Mouse (Mus musculus): ENCODE measurements around the gene Socs4. TPM values are rescaled to one million over a fixed set of nuclear protein-coding genes. Genes with fewer than 3 reads are reported as not detected.
"Not testable (repeated sequence)": the region's sequence is repeated elsewhere in the genome, so short reads cannot be mapped to it uniquely, and the experiment has no call there.

Gene Socs4
- total RNA-seq, 2 experiments from 2014 or later = 11.1 TPM

- no peak for DNase-seq (ENCODE audit: extremely low spot score in 1 of 2, low spot score in 1 of 2)
Observed at GRCm38 (mm10) chr14:47285271-47285670, 8.5 kb downstream of the Socs4 start.

GRCm38 (mm10) chr14:47286215-47286614, 9.5 kb downstream of the Socs4 start:
- no peak for DNase-seq (ENCODE audit: extremely low spot score in 1 of 2, low spot score in 1 of 2)

- DNase-seq (ENCODE audit: extremely low spot score in 1 of 2, low spot score in 1 of 2) = no peak
Observed at GRCm38 (mm10) chr14:47287021-47287420, 10.3 kb downstream of the Socs4 start.

- DNase-seq (ENCODE audit: extremely low spot score in 1 of 2, low spot score in 1 of 2) = no peak
Observed at GRCm38 (mm10) chr14:47291772-47292171, 15.0 kb downstream of the Socs4 start.

GRCm38 (mm10) chr14:47294136-47294535, 17.4 kb downstream of the Socs4 start:
- DNase-seq (ENCODE audit: extremely low spot score in 1 of 2, low spot score in 1 of 2) = no peak

- DNase-seq (ENCODE audit: extremely low spot score in 1 of 2, low spot score in 1 of 2) = no peak
Observed at GRCm38 (mm10) chr14:47296232-47296631, 19.5 kb downstream of the Socs4 start.

- DNase-seq (ENCODE audit: extremely low spot score in 1 of 2, low spot score in 1 of 2) = peak; percentile 93 to 96
Observed at GRCm38 (mm10) chr14:47297785-47298407, 21.2 kb downstream of the Socs4 start, which contains the start of gene Mapk1ip1l. Gene Mapk1ip1l, plus strand, starts transcription at chr14:47298266.

GRCm38 (mm10) chr14:47298408-47298792, 21.7 kb downstream of the Socs4 start:
- DNase-seq (ENCODE audit: extremely low spot score in 1 of 2, low spot score in 1 of 2) = no peak

GRCm38 (mm10) chr14:47298819-47299261, 22.1 kb downstream of the Socs4 start:
- no peak for DNase-seq (ENCODE audit: extremely low spot score in 1 of 2, low spot score in 1 of 2)

GRCm38 (mm10) chr14:47302885-47303680, 26.4 kb downstream of the Socs4 start:
- no peak for DNase-seq (ENCODE audit: extremely low spot score in 1 of 2, low spot score in 1 of 2)

- no peak for DNase-seq (ENCODE audit: extremely low spot score in 1 of 2, low spot score in 1 of 2)
Observed at GRCm38 (mm10) chr14:47304814-47305405, 28.2 kb downstream of the Socs4 start.

GRCm38 (mm10) chr14:47305933-47306332, 29.2 kb downstream of the Socs4 start:
- DNase-seq (ENCODE audit: extremely low spot score in 1 of 2, low spot score in 1 of 2) = no peak

- no peak for DNase-seq (ENCODE audit: extremely low spot score in 1 of 2, low spot score in 1 of 2)
Observed at GRCm38 (mm10) chr14:47307669-47308068, 30.9 kb downstream of the Socs4 start.

- no peak for DNase-seq (ENCODE audit: extremely low spot score in 1 of 2, low spot score in 1 of 2)
Observed at GRCm38 (mm10) chr14:47309061-47309460, 32.3 kb downstream of the Socs4 start.

GRCm38 (mm10) chr14:47310342-47311181, 33.8 kb downstream of the Socs4 start:
- DNase-seq (ENCODE audit: extremely low spot score in 1 of 2, low spot score in 1 of 2) = no peak

- DNase-seq (ENCODE audit: extremely low spot score in 1 of 2, low spot score in 1 of 2) = no peak
Observed at GRCm38 (mm10) chr14:47319362-47319761, 42.6 kb downstream of the Socs4 start.

GRCm38 (mm10) chr14:47321581-47321980, 44.9 kb downstream of the Socs4 start:
- DNase-seq (ENCODE audit: extremely low spot score in 1 of 2, low spot score in 1 of 2) = not testable (repeated sequence)

- DNase-seq (ENCODE audit: extremely low spot score in 1 of 2, low spot score in 1 of 2) = no peak
Observed at GRCm38 (mm10) chr14:47325965-47326761, 49.4 kb downstream of the Socs4 start.

GRCm38 (mm10) chr14:47327347-47327746, 50.6 kb downstream of the Socs4 start:
- DNase-seq (ENCODE audit: extremely low spot score in 1 of 2, low spot score in 1 of 2) = no peak

- no peak for DNase-seq (ENCODE audit: extremely low spot score in 1 of 2, low spot score in 1 of 2)
Observed at GRCm38 (mm10) chr14:47331920-47332319, 55.2 kb downstream of the Socs4 start.

Data from layer of hippocampus, postnatal 25 days (tissue).